Mouse (Mus musculus): ENCODE data around the gene Ncbp3. TPM values are rescaled to one million over a fixed set of nuclear protein-coding genes. Genes with fewer than 3 reads are reported as not detected.
A peak's percentile ranks its signal among the peaks of the same experiment; 100 is the strongest.

The Ncbp3 gene
- 10 to 100 TPM; 10.4 to 10.7 TPM for total RNA-seq (2021)

DNA sequence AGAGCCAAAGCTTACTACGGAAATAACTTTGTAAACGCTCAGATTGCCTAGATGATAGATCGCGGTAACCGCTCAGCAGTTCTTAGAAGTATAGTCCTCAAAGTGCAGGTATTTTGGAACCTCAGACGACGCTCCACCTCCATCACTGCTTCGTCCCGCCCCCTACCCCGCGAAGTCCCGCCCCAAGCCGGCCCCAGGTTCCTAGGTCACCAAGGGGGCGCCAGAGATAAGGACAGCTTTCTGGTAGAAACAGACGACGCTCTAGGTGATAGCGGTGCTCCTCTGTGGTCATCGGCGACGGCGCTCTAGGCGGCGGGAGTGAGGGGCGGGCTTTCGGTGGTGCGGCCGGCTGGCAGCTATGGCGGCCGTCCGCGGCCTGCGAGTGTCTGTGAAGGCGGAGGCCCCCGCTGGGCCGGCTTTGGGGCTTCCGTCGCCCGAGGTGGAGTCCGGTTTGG lies at the start of gene Ncbp3:
Gene Ncbp3, plus strand, starts transcription at position 242 of the 455 bp plus-strand sequence.
- intact Hi-C loops (cut with DNase I): loop anchor here (5.0 kb wide), 2 partner anchors 40 to 120 kb away; no protein-coding TSS in a partner anchor
- DNase-seq: peak; percentile 97

- intact Hi-C loops (cut with DNase I): no loop called here
- DNase-seq: no peak
These were observed 48.8 kb upstream of the Ncbp3 start, which contains the start of gene P2rx1 for GRCm38 (mm10) chr11:72998771-72999170. TSS of gene P2rx1 (plus strand) at chr11:72999103.

DNA sequence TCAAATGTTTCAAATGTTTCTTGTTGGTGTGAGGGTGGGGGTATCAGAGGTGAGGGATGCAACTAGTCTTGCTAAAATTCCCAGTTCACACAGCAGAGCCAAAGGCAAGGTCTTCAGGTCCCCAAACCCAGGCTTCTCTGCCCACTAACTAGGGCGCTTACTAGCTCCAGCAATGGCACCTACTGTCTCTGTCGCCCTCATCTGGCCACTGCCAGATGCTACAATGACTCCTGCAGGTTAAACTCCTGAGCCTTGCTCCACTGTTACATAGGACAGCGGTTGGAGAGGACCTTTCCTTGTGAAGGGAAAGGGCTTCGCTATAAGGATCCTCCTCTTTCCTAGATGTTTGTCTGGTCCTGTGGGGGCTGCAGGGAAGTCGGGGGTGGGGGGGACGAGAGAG lies 46.6 kb upstream of the Ncbp3 start:
- intact Hi-C loops (cut with DNase I): loop anchor here (5.0 kb wide), 1 partner anchor 74 kb away; no protein-coding TSS in a partner anchor
- peak; percentile 75 for DNase-seq

DNA sequence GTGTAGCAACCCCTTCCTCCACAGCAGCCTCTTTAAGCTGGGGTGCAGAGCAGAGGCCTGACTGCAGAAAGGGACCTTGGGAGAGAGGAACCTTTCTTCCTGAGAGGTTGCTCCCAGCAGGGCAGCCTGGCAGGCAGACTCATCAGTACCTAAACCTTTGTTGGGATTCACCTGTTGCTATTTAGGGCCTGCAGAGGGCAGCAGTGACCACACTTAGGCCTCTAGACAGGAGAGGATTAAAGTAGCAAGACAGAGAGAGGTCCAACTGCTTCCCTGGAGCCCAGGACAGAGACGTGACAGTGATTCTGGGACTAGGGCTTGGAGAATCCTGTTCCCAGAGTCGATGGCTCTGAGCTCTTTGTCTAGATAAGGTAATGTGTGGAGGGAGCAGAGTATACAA lies 41.2 kb upstream of the Ncbp3 start:
- DNase-seq: peak; percentile 45

DNA sequence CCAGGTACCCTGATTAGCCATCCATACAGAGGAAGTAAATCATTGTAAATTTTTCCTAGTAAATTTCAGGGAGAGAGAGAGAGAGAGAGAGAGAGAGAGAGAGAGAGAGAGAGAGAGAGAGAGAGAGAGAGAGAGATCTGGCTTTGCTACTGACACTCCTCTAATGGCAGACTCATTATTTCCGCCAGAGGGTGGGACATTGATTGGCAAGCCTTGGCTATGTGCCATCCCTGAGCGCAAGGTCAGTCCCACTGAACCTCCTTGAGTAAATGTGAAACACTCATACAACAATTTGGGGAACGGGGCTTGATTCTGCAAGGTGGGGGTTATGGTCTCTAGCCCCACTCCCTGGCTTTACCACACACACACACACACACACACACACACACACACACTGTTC lies 40.5 kb upstream of the Ncbp3 start:
- peak; percentile 32 for DNase-seq
- intact Hi-C loops (cut with DNase I): loop anchor here (5.0 kb wide), 1 partner anchor 40 kb away; the partner anchor contains the start of gene Ncbp3

More for the DNA sequence above, 41.2 kb upstream of the Ncbp3 start:
- intact Hi-C loops (cut with DNase I): loop anchor here (5.0 kb wide), 1 partner anchor 41 kb away; the partner anchor contains the start of gene Ncbp3

GRCm38 (mm10) chr11:73007698-73008481 lies 39.7 kb upstream of the Ncbp3 start:
- DNase-seq: peak; percentile 61
- intact Hi-C loops (cut with DNase I): loop anchor here (5.0 kb wide), 1 partner anchor 39 kb away; the partner anchor contains the start of gene Ncbp3

GRCm38 (mm10) chr11:73008826-73009225 lies 38.8 kb upstream of the Ncbp3 start:
- no peak for DNase-seq
- intact Hi-C loops (cut with DNase I): loop anchor here (5.0 kb wide), 1 partner anchor 38 kb away; the partner anchor contains the start of gene Ncbp3

GRCm38 (mm10) chr11:73009531-73010274 lies 37.9 kb upstream of the Ncbp3 start:
- peak; percentile 30 for DNase-seq
- intact Hi-C loops (cut with DNase I): loop anchor here (5.0 kb wide), 1 partner anchor 38 kb away; the partner anchor contains the start of gene Ncbp3

DNA sequence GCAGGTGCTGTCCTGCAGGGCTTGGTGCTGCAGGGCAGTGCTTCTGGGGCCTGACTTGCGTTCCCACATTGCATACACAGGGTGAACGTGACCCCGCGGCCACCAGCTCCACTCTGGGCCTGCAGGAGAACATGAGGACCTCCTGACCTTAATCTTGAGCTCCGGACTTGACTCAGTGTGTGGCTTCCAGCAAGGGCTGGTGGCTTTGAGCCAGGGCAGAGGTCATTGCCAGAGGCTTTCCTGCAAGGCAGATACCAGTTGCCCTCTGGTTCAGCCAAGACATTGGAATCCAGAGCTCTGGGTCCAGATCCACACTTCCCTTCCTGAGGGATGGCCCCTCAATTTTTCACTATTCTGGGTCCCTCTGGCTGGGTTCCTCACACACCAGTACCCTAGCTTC lies 33.6 kb upstream of the Ncbp3 start:
- DNase-seq: no peak
- intact Hi-C loops (cut with DNase I): no loop called here

DNA sequence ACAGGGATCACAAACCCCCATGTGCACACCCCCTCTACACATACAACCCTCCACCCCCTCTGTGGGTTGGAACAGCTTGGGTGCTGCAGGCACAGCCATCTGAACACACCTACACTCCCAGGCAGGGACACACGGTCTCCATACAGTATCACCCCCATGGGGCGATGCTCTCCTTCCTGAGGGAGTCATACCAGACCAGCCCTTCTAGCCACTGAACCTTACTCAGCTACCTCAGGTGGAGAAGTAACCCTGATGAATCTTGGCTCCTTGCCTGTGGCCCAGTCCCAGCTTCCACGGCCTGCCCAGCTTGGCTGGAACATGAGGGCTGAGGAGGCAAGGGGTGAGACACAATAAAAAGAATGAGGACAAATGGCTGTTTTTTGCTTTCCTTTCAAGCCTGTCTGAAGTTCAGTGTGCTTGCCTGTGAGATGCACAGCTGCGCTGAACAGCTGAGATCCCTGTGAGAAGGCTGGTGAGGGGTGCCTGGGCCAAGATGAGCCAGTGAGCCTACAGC lies 32.7 kb upstream of the Ncbp3 start:
- intact Hi-C loops (cut with DNase I): no loop called here
- DNase-seq: peak; percentile 61

GRCm38 (mm10) chr11:73015391-73016102 lies 32.0 kb upstream of the Ncbp3 start:
- intact Hi-C loops (cut with DNase I): no loop called here

DNA sequence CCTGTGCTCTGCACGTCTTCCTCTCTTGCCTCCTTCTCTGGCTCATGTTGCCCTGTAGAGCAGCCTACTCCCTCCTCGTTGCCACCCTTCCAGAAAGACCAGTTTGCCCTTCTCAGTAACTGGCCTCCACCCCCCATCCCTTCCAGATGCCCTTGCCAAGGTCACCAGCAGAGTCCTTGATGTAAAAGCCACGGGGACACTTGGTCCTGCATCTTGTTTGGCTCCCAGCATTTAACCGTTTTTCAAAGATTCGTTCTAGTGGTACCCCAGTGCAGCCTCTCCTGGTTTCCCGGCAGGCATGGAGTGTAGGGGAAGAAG lies 31.5 kb upstream of the Ncbp3 start:
- DNase-seq: peak; percentile 49
- intact Hi-C loops (cut with DNase I): no loop called here

More at GRCm38 (mm10) chr11:73015391-73016102, 32.0 kb upstream of the Ncbp3 start:
- peak; percentile 81 for DNase-seq

GRCm38 (mm10) chr11:73018471-73019146 lies 29.0 kb upstream of the Ncbp3 start, which contains the start of gene Camkk1:
TSS of gene Camkk1 (plus strand) at chr11:73019008.
- DNase-seq: peak; percentile 95
- intact Hi-C loops (cut with DNase I): no loop called here

GRCm38 (mm10) chr11:73019147-73019795 lies 28.3 kb upstream of the Ncbp3 start:
- intact Hi-C loops (cut with DNase I): no loop called here
- peak; percentile 53 for DNase-seq

GRCm38 (mm10) chr11:73020953-73021800 lies 26.4 kb upstream of the Ncbp3 start:
- intact Hi-C loops (cut with DNase I): no loop called here
- DNase-seq: no peak

GRCm38 (mm10) chr11:73023099-73023498 lies 24.5 kb upstream of the Ncbp3 start:
- intact Hi-C loops (cut with DNase I): no loop called here
- no peak for DNase-seq

GRCm38 (mm10) chr11:73023827-73024226 lies 23.8 kb upstream of the Ncbp3 start:
- intact Hi-C loops (cut with DNase I): no loop called here
- no peak for DNase-seq

- DNase-seq: no peak
- intact Hi-C loops (cut with DNase I): no loop called here
These were observed 23.2 kb upstream of the Ncbp3 start for GRCm38 (mm10) chr11:73024236-73024904.
